Mouse (Mus musculus) liver, adult 2 months (tissue): ENCODE results near the gene Tmem107. TPM values are rescaled to one million over a fixed set of nuclear protein-coding genes. Genes with fewer than 3 reads are reported as not detected.

Source experiments
- DNase-seq: peaks from one replicate; pipeline ENCODE4 v3.0.0-alpha.2; 2011; ENCODE audit warnings: low read depth, low spot score; ENCODE audit errors: extremely low read depth
- H3K27ac ChIP-seq: fragments of 200-500 bp; replicated peaks from 2 replicates; pipeline ENCODE4 v1.5.1; 2012; ENCODE audit warnings: low read depth, mild to moderate bottlenecking, control low read depth, inconsistent platforms, low read length; ENCODE audit not compliant: insufficient read depth
- H3K27me3 ChIP-seq: fragments of 200-500 bp; 2 replicates; pipeline ENCODE4 v1.6.1; 2012; ENCODE audit warnings: mild to moderate bottlenecking, moderate library complexity, low read length, inconsistent platforms; ENCODE audit not compliant: control insufficient read depth, insufficient read depth
- H3K36me3 ChIP-seq: fragments of 200-500 bp; 2 replicates; pipeline ENCODE4 v1.6.1; 2012; ENCODE audit warnings: low read length, inconsistent platforms; ENCODE audit not compliant: control insufficient read depth, insufficient read depth
- H3K4me1 ChIP-seq: fragments of 200-500 bp; 2 replicates; pipeline ENCODE4 v1.6.1; 2011; ENCODE audit warnings: low read length; ENCODE audit not compliant: control insufficient read depth, insufficient read depth
- H3K4me3 ChIP-seq: fragments of 200-500 bp; 2 replicates; pipeline ENCODE4 v1.5.1; 2011; ENCODE audit warnings: low read depth, mild to moderate bottlenecking, control low read depth, low read length, moderate library complexity; ENCODE audit not compliant: insufficient read depth
- H3K79me2 ChIP-seq: fragments of 200-500 bp; 2 replicates; pipeline ENCODE4 v1.6.1; 2012; ENCODE audit warnings: inconsistent platforms, mild to moderate bottlenecking, low read length, moderate library complexity; ENCODE audit not compliant: control insufficient read depth, insufficient read depth
- H3K9ac ChIP-seq: fragments of 200-500 bp; 2 replicates; pipeline ENCODE4 v1.6.1; 2012; ENCODE audit warnings: low read depth, mild to moderate bottlenecking, control low read depth, inconsistent platforms, low read length
- CTCF ChIP-seq: fragments of 200-500 bp; IDR thresholded peaks from 2 replicates; pipeline ENCODE4 v1.5.1; 2011; ENCODE audit warnings: low read depth, low read length, control low read depth
- POLR2A ChIP-seq: fragments of 200-500 bp; IDR thresholded peaks from 2 replicates; pipeline ENCODE4 v1.6.1; 2011; ENCODE audit warnings: low read length, control low read depth; ENCODE audit not compliant: insufficient read depth; ENCODE audit errors: extremely low read depth
- WGBS: fragments of 180-500 bp; shearing (Covaris S2); methylation state at CpG from one replicate; pipeline ENCODE4 v1.1.7; 2018; 5-methylcytosine and 5-hydroxymethylcytosine counted together
- polyA plus RNA-seq: library from polyadenylated mRNA; depleted of rRNA; stranded (reverse); fragments of >200 nt; gene quantifications from 2 replicates; pipeline ENCODE4 v1.2.3, GENCODE M21; 2012; rRNA removed
- total RNA-seq: library from RNA; depleted of rRNA; stranded (reverse); fragments of >200 nt; gene quantifications from 2 replicates; pipeline ENCODE4 v1.2.3, GENCODE M21; 2014; rRNA removed

The Tmem107 gene
- total RNA-seq (1.8 and 2.2 TPM in 2 replicates), polyA plus RNA-seq (3.3 and 4.7 TPM in 2 replicates)

DNA sequence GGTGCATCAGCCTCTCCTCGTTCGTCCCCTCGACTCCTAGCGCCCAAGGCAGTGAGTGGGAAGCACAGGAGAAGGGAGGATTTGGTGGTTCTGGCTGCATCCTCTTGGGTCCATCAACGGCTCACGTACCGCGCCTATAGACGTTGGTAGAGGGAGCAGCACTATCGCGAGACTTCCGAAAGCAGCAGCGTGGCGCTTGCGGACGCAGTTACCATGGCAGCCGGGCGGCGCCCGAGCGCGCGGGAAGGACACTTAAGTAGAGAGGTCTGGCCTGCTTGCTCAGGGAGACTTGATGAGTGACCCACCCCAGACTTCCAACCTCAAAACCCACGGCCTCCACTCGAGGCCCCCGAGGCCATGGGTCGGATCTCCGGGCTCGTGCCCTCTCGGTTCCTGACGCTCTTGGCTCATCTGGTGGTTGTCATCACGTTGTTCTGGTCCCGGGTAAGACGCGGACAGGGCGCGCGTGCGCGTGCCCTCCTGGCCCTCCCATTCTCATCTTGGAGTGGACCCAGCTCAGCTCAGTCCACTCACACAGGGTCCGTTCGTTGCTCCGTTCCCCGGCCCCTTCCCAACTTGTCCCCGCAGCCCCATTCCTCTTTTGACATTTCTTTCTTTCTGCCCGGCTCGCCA is at the start of gene Tmem107:
Gene Tmem107 (plus strand): TSS at position 217 of the 633 bp plus-strand sequence.
- peak; percentile 82 for DNase-seq
- Histone ChIP-seq H3K36me3 (no peaks in the 10 kb centered on the region), H3K4me1 (peaks cover 12% of the 10 kb centered on the region), H3K27ac (peak within 1 kb of the TSS; percentile 21), H3K4me3 (peak within 1 kb of the TSS; percentile 65), H3K79me2 (no peaks in the 10 kb centered on the region), H3K27me3 (no peaks in the 10 kb centered on the region), H3K9ac (peak within 1 kb of the TSS; percentile 69)
- 1% methylated on average over 47 of the region's 47 CpGs for WGBS
- TF ChIP-seq POLR2A (0 out of 2 replicates have a peak, but pooled peaks have one; percentile 15), CTCF (no peak)

DNA sequence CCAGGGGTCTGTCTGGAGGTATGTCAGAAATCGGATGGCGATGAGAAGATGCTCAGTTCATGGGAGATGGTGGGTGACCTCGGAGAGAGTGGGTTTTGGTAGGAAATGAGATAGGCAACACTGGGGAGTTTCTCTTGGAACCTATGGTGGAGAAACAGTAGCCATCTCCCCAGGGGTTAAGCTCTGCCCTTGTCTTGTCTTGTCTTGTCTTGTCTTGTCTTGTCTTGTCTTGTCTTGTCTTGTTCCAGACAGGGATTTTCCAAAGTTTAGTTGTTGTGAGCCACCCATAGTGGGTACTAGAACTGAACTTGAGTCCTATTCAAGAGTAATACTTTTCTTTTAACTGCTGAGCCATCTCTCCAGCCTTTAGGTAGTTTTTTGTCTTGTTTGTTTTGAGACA is 44.0 kb upstream of the Tmem107 start:
- no peak overlapping the region for H3K9ac ChIP-seq
- 94% methylated on average over 3 of the region's 3 CpGs for WGBS
- no peak overlapping the region for H3K27ac ChIP-seq
- H3K4me3 ChIP-seq: no peak overlapping the region
- no peaks in the 10 kb centered on the region for H3K27me3 ChIP-seq
- DNase-seq: no peak
- TF ChIP-seq POLR2A (no peak), CTCF (no peak)
- H3K36me3 ChIP-seq: peaks cover 10% of the 10 kb centered on the region
- no peaks in the 10 kb centered on the region for H3K4me1 ChIP-seq
- no peaks in the 10 kb centered on the region for H3K79me2 ChIP-seq

DNA sequence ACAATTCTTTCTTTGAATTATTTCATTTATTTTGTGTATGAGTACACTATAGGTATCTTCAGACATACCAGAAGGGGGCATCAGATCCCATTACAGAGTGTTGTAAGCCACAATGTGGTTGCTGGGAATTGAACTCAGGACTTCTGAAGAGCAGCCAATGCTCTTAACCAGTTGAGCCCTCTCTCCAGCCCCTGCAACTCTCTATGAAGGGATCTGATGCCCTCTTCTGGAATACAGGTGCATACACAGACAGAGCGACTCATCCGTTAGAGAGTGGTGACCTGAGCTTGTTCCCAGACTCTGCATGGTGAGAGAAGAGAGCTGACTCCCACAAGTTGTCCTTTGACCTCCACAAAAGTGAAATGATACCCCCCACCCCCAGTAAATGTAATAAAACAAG is 41.8 kb upstream of the Tmem107 start:
- Histone ChIP-seq H3K9ac (no peak overlapping the region), H3K27me3 (no peaks in the 10 kb centered on the region), H3K4me3 (no peak overlapping the region), H3K4me1 (no peaks in the 10 kb centered on the region), H3K27ac (no peak overlapping the region), H3K36me3 (peaks cover 1% of the 10 kb centered on the region; the same call in 1 of the 2 replicates), H3K79me2 (no peaks in the 10 kb centered on the region)
- 82% methylated on average over 2 of the region's 2 CpGs for WGBS
- no peak for DNase-seq
- TF ChIP-seq POLR2A: no peak

DNA sequence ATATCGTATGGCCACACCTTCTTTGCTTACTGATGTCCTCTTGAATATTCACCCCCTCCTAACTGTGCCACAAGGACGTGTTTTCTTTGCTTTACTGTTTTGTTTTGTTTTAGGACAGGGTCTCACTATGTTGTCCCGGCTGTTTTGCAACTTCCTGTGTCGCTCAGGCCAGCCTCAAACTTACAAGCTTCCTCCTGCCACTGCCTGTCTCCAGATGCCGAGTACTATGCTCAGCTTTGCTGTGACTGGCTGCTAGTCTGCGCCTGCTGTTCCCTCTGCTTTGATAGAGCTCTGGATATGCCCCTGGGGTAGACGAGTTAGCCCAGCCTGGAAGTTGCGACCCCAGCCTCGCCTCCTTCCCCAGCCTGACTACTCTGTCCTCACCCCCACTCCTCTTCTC is 37.1 kb upstream of the Tmem107 start:
- no peaks in the 10 kb centered on the region for H3K27me3 ChIP-seq
- H3K4me3 ChIP-seq: no peak overlapping the region
- no peak overlapping the region for H3K27ac ChIP-seq
- TF ChIP-seq CTCF: no peak
- no peak for TF ChIP-seq POLR2A
- 78% methylated on average over 9 of the region's 9 CpGs for WGBS
- no peak overlapping the region for H3K9ac ChIP-seq
- H3K79me2 ChIP-seq: no peaks in the 10 kb centered on the region
- no peaks in the 10 kb centered on the region for H3K36me3 ChIP-seq
- no peak for DNase-seq
- H3K4me1 ChIP-seq: peaks cover 13% of the 10 kb centered on the region

DNA sequence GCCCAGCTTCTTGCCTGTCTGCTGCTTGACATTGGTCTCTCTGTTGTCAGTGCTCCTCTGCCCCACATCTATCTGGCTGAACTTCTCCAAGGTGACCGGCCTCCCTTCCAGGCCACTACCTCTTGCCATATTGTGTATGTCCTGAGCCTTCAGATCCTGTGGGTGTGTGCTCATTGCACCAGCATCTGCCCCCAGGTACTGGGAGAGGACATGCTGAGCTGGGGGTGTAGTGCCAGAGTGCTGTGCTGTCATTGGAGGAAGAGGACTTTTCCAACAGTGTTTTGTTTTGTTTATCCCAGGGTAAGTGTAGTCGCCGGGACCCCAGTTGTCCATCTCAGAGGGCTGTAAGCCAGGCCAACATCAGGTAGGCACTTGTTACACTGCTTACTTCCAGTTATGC is 36.0 kb upstream of the Tmem107 start:
- no peak overlapping the region for H3K4me3 ChIP-seq
- TF ChIP-seq POLR2A (no peak), CTCF (no peak)
- no peaks in the 10 kb centered on the region for H3K27me3 ChIP-seq
- WGBS: 93% methylated on average over 3 of the region's 3 CpGs
- no peaks in the 10 kb centered on the region for H3K79me2 ChIP-seq
- no peak overlapping the region for H3K9ac ChIP-seq
- no peak for DNase-seq
- H3K36me3 ChIP-seq: no peaks in the 10 kb centered on the region
- H3K27ac ChIP-seq: no peak overlapping the region
- peaks cover 22% of the 10 kb centered on the region for H3K4me1 ChIP-seq

DNA sequence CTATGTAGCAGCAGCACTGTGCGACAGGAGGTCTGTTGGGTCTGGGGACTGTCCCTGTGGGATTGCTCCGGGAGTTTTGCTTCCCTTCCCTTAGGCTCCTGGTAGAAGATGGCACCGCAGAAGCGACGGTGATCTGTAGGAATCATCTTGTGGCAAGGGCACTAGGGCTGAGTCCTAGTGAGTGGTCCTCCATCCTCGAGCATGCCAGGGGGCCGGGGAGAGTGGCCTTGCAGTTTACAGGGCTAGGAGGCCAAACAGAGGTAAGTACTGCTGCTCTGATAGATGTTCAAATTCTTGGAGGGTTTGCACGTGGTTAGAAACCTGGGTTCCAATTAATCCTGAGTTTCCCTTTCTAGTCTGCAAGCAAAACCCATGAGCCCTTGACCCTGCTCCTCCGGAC is 35.2 kb upstream of the Tmem107 start:
- H3K9ac ChIP-seq: no peak overlapping the region
- H3K79me2 ChIP-seq: no peaks in the 10 kb centered on the region
- H3K4me3 ChIP-seq: 0 out of 2 replicates have a peak overlapping the region, but pooled peaks have one; percentile 7
- H3K27ac ChIP-seq: peak overlapping the region; percentile 26; the same call in 1 of the 2 replicates
- 84% methylated on average over 9 of the region's 9 CpGs for WGBS
- H3K27me3 ChIP-seq: no peaks in the 10 kb centered on the region
- peaks cover 24% of the 10 kb centered on the region for H3K4me1 ChIP-seq
- TF ChIP-seq CTCF (no peak), POLR2A (no peak)
- DNase-seq: no peak
- no peaks in the 10 kb centered on the region for H3K36me3 ChIP-seq
